Mouse (Mus musculus) neural tube, embryonic 13.5 days (tissue): ENCODE measurements around the gene Tbk1. TPM values are rescaled to one million over a fixed set of nuclear protein-coding genes. Genes with fewer than 3 reads are reported as not detected.
A peak's percentile ranks its signal among the peaks of the same experiment; 100 is the strongest.

Experiments
- ATAC-seq: fragments of 200-750 bp; cut with Nextera tagmentation; 2 replicates; pipeline ENCODE4 v1.8.0; 2017; ENCODE audit warnings: low read depth, mild to moderate bottlenecking, moderate TSS enrichment, moderate library complexity
- H3K27ac ChIP-seq: fragments of 300-500 bp; sonication (generic); replicated peaks from 2 replicates; pipeline ENCODE4 v1.5.1; 2015; ENCODE audit warnings: moderate library complexity, mild to moderate bottlenecking, inconsistent platforms
- H3K27me3 ChIP-seq: fragments of 300-500 bp; sonication (generic); 2 replicates; pipeline ENCODE4 v1.6.1; 2015; ENCODE audit warnings: mild to moderate bottlenecking, inconsistent platforms
- H3K36me3 ChIP-seq: fragments of 300-500 bp; sonication (generic); 2 replicates; pipeline ENCODE4 v1.6.1; 2015; ENCODE audit warnings: mild to moderate bottlenecking, inconsistent platforms
- H3K4me1 ChIP-seq: fragments of 300-500 bp; sonication (generic); replicated peaks from 2 replicates; pipeline ENCODE4 v1.6.1; 2015; ENCODE audit warnings: inconsistent platforms
- H3K4me2 ChIP-seq: fragments of 300-500 bp; sonication (generic); 2 replicates; pipeline ENCODE4 v1.6.1; 2015; ENCODE audit warnings: inconsistent platforms, mild to moderate bottlenecking, moderate library complexity
- H3K4me3 ChIP-seq: fragments of 300-500 bp; sonication (generic); 2 replicates; pipeline ENCODE4 v1.5.1; 2015; ENCODE audit warnings: mild to moderate bottlenecking, inconsistent platforms
- H3K9ac ChIP-seq: fragments of 300-500 bp; sonication (generic); 2 replicates; pipeline ENCODE4 v1.6.1; 2015; ENCODE audit warnings: moderate library complexity, mild to moderate bottlenecking, inconsistent platforms
- H3K9me3 ChIP-seq: fragments of 300-500 bp; sonication (generic); 2 replicates; pipeline ENCODE4 v1.6.1; 2016; ENCODE audit warnings: inconsistent platforms
- WGBS: fragments of 180-500 bp; shearing (Covaris S2); methylation state at CpG from one replicate; pipeline ENCODE4 v1.1.7; 2015; 5-methylcytosine and 5-hydroxymethylcytosine counted together
- polyA plus RNA-seq: library from polyadenylated mRNA; unstranded; fragments of >200 nt; fragmentation: Nextera tagmentation; extraction: Ambion mirVana; gene quantifications from 2 replicates; pipeline ENCODE4 v1.2.1, GENCODE M21; 2015

The Tbk1 gene
- polyA plus RNA-seq, 1 experiment from 2014 or later = 28.9 TPM

DNA sequence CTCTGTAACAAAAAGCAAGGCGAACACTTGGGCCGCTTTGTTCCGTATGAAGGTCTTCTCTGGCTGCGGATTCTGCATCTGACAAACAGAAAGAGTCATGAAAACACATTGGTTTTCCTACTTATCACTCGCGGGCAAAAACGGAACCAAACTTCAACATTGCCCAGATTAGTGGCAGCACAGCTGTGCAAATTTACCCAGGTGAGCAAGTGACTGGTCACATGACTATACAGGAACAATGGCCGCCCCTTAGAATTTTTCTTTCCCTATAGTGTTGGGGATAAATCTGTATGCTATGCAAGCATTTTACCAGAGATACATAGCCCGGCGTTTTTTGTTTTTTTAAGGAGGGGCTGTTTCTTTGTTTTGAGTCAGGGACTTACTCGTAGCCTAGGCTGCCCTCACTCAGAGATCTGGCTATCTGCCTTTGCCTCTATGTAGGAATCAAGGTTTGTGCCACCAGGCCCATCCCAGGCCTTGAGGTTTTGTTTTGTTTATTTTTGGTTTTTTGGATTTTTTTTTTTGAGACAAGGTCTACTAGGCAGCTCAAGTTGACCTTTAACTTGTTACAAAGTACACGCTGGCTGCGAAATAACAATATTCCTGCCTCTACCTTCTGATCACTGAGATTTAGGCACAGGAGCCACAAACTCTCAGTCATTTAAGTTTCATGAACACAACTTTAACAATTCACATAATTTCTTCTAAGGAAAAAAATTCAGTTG lies 28.7 kb upstream of the Tbk1 start:
- Histone ChIP-seq H3K4me1 (no peaks in the 10 kb centered on the region), H3K36me3 (peaks cover 91% of the 10 kb centered on the region), H3K4me3 (no peak overlapping the region), H3K27ac (no peak overlapping the region), H3K9me3 (no peaks in the 10 kb centered on the region), H3K27me3 (no peaks in the 10 kb centered on the region), H3K4me2 (no peak overlapping the region), H3K9ac (no peak overlapping the region)
- ATAC-seq = no peak
- 95% methylated on average over 13 of the region's 13 CpGs for WGBS

DNA sequence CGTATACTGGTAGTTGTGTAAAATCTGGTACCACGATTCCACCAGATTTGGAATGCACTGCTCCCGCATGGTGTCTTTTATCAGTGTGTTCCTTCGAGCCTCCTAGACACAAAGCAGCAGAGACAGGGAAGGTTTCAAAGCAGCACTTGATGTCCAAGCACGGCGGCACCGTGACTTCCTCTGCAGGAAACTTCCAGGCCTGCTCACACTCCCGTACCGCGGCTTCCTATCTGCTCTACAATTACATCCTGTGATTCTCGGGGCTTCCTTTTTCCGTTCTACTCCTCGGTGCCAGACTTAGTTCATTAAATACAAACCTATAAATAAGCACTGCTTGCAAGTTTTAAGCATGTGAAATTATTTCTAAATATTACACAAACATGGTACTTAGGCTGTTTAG lies 27.0 kb upstream of the Tbk1 start:
- WGBS = 92% methylated on average over 13 of the region's 13 CpGs
- ATAC-seq = no peak
- no peak overlapping the region for H3K9ac ChIP-seq
- H3K9me3 ChIP-seq = no peaks in the 10 kb centered on the region
- H3K4me3 ChIP-seq = no peak overlapping the region
- no peak overlapping the region for H3K27ac ChIP-seq
- no peaks in the 10 kb centered on the region for H3K4me1 ChIP-seq
- H3K36me3 ChIP-seq = peaks cover 90% of the 10 kb centered on the region
- H3K4me2 ChIP-seq = no peak overlapping the region
- no peaks in the 10 kb centered on the region for H3K27me3 ChIP-seq

GRCm38 (mm10) chr10:121612448-121612847 lies 25.9 kb upstream of the Tbk1 start:
- H3K4me1 ChIP-seq = no peaks in the 10 kb centered on the region
- H3K27me3 ChIP-seq = no peaks in the 10 kb centered on the region
- 93% methylated on average over 6 of the region's 6 CpGs for WGBS
- H3K4me2 ChIP-seq = no peak overlapping the region
- peaks cover 90% of the 10 kb centered on the region for H3K36me3 ChIP-seq
- no peak overlapping the region for H3K9ac ChIP-seq
- ATAC-seq = no peak
- no peak overlapping the region for H3K4me3 ChIP-seq
- H3K27ac ChIP-seq = no peak overlapping the region
- H3K9me3 ChIP-seq = no peaks in the 10 kb centered on the region

DNA sequence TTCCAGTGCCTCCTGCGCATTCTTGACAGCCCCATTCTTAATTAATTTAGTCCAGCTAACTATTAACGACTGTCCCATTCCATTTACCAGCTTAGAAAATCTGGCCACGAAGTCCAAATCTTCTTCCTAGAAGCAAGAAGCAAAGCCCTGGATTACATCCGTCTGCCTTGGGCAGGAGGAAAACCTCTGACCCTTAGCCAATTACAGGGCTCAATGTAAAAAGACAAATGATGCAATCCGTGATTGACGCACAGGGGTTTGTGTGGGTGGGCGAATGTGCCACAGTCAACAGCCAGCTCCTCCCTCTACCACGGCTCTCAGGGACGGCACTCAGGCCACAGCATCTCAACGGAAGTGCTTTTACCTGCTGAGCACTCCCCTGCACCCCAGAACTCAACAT lies 25.0 kb upstream of the Tbk1 start:
- Histone ChIP-seq H3K9ac (no peak overlapping the region), H3K4me3 (no peak overlapping the region), H3K4me2 (no peak overlapping the region), H3K9me3 (no peaks in the 10 kb centered on the region), H3K36me3 (peaks cover 90% of the 10 kb centered on the region), H3K27ac (no peak overlapping the region), H3K4me1 (no peaks in the 10 kb centered on the region), H3K27me3 (no peaks in the 10 kb centered on the region)
- no peak for ATAC-seq
- 89% methylated on average over 10 of the region's 10 CpGs for WGBS

DNA sequence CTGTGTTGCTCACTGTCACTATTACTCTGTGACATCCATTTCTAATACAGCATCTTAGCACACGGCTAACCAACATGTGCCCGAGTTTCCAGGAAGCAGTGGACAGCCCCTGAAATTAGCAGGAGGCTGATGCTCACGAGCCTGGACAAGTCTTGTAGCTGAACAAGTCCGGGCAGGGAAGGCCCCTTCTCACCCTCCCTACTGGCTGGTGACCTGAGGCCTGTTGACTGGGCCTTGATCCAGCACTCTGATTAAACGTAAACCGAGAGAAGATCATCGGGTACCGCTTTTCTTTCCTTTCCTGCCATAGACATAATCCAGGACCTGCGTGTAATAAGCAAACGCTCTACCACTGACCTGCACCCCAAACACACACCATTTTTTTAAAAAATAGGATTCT lies 21.6 kb upstream of the Tbk1 start:
- Histone ChIP-seq H3K4me3 (no peak overlapping the region), H3K9ac (no peak overlapping the region), H3K27ac (no peak overlapping the region), H3K4me1 (no peaks in the 10 kb centered on the region), H3K36me3 (peaks cover 93% of the 10 kb centered on the region), H3K27me3 (no peaks in the 10 kb centered on the region), H3K4me2 (no peak overlapping the region), H3K9me3 (no peaks in the 10 kb centered on the region)
- ATAC-seq = no peak
- WGBS = 97% methylated on average over 10 of the region's 10 CpGs

DNA sequence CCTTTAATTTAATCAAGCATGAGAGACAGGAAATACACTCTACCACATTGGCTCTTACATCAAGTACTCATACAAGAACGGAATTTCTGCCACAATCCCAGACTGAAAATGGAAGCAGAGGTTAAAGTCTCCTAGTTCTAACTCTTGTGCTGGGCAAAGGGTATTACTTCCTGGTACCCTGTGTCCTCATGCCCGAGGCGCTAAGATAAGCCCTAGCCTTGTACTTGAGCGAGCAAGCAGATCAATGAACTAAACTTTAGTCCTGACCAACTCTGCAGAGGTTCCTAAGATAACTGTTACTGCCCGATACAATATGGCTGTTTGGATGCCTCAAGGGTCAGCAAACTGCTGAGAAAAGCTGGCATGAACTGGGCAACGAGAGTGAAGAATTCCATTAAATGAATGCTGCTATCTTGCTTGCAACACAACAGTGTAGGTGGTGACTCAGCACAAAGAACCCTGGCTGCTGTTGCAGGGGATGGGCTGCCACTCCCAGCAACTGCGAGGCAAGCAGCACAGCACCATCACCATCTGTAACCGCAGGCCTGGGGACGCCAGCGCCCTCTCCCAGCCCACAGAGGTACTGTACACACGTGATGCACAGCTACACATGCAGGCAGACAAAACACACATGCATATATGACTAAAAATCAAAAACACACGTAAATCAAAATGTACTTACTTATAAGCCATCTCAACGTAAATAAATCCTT lies 18.2 kb upstream of the Tbk1 start:
- Histone ChIP-seq H3K27ac (no peak overlapping the region), H3K4me2 (no peak overlapping the region), H3K9ac (no peak overlapping the region), H3K4me3 (no peak overlapping the region), H3K36me3 (peaks cover 95% of the 10 kb centered on the region), H3K27me3 (no peaks in the 10 kb centered on the region), H3K4me1 (no peaks in the 10 kb centered on the region), H3K9me3 (no peaks in the 10 kb centered on the region)
- WGBS = 97% methylated on average over 13 of the region's 13 CpGs
- ATAC-seq = no peak

DNA sequence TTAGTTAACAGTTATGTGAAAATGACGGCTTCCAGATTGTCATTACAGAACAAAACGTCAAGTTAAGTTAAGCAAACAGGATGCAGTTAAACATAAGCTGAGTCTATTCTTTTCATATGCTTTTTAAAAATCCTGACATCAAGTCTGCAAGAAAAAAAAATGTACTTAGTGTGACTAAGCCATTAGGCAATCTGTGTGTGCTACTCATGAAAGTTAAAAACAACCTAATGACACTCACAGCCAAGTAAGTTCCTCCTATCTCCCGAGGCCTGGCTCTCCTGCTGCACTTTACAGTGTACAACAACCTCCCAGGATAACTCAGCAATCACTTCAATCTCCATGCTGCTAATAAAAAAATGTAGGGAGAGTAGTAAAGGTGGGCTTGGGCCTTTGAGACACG lies 17.0 kb upstream of the Tbk1 start:
- H3K36me3 ChIP-seq = peaks cover 98% of the 10 kb centered on the region
- no peaks in the 10 kb centered on the region for H3K4me1 ChIP-seq
- WGBS = 95% methylated on average over 4 of the region's 4 CpGs
- no peak overlapping the region for H3K27ac ChIP-seq
- no peak overlapping the region for H3K4me3 ChIP-seq
- H3K9ac ChIP-seq = no peak overlapping the region
- no peaks in the 10 kb centered on the region for H3K9me3 ChIP-seq
- no peaks in the 10 kb centered on the region for H3K27me3 ChIP-seq
- H3K4me2 ChIP-seq = no peak overlapping the region
- no peak for ATAC-seq

DNA sequence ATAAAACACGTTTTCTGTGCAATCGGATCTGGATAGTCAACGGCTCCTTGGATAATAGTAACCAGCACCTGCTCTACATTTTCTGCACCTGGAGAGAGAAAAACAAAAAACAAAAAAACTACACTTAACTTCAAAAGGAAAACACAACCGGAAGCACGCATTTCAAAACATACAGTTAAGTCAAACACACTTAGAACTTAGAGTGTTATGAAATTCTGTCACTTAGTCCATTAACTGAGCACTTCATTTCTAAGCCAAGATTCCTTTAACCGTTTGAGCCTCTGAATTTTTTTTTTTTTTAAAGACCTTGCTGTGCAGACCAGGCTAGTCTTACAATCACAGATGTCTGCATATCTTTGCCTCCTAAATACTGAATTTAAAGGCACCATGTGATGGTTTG lies 14.7 kb upstream of the Tbk1 start:
- H3K4me2 ChIP-seq = no peak overlapping the region
- no peaks in the 10 kb centered on the region for H3K27me3 ChIP-seq
- peaks cover 96% of the 10 kb centered on the region for H3K36me3 ChIP-seq
- H3K9me3 ChIP-seq = no peaks in the 10 kb centered on the region
- no peak for ATAC-seq
- no peak overlapping the region for H3K4me3 ChIP-seq
- H3K27ac ChIP-seq = no peak overlapping the region
- WGBS = 80% methylated on average over 6 of the region's 6 CpGs
- H3K4me1 ChIP-seq = no peaks in the 10 kb centered on the region
- no peak overlapping the region for H3K9ac ChIP-seq

GRCm38 (mm10) chr10:121596580-121596979 lies 10.0 kb upstream of the Tbk1 start:
- Histone ChIP-seq H3K4me3 (no peak overlapping the region), H3K27me3 (no peaks in the 10 kb centered on the region), H3K9ac (no peak overlapping the region), H3K4me1 (no peaks in the 10 kb centered on the region), H3K4me2 (no peak overlapping the region), H3K27ac (no peak overlapping the region), H3K36me3 (peaks cover 87% of the 10 kb centered on the region), H3K9me3 (no peaks in the 10 kb centered on the region)
- WGBS = 87% methylated on average over 9 of the region's 9 CpGs
- no peak for ATAC-seq

- Histone ChIP-seq H3K4me1 (peaks cover 4% of the 10 kb centered on the region; the same call in 1 of the 2 replicates), H3K4me3 (no peak overlapping the region), H3K36me3 (peaks cover 57% of the 10 kb centered on the region), H3K27ac (no peak overlapping the region), H3K9ac (no peak overlapping the region), H3K27me3 (no peaks in the 10 kb centered on the region), H3K4me2 (no peak overlapping the region), H3K9me3 (no peaks in the 10 kb centered on the region)
- ATAC-seq = no peak
- 92% methylated on average over 14 of the region's 14 CpGs for WGBS
Measured at GRCm38 (mm10) chr10:121591106-121591505, 4.5 kb upstream of the Tbk1 start.

- Histone ChIP-seq H3K9me3 (no peaks in the 10 kb centered on the region), H3K27ac (no peak overlapping the region), H3K4me3 (peak overlapping the region; percentile 86), H3K27me3 (no peaks in the 10 kb centered on the region), H3K4me1 (peaks cover 17% of the 10 kb centered on the region), H3K9ac (peak overlapping the region; percentile 94; the same call in 1 of the 2 replicates), H3K36me3 (peaks cover 42% of the 10 kb centered on the region), H3K4me2 (peak overlapping the region; percentile 86)
- no peak for ATAC-seq
- 63% methylated on average over 6 of the region's 6 CpGs for WGBS
Measured at GRCm38 (mm10) chr10:121587371-121587840, 819 bp upstream of the Tbk1 start.

DNA sequence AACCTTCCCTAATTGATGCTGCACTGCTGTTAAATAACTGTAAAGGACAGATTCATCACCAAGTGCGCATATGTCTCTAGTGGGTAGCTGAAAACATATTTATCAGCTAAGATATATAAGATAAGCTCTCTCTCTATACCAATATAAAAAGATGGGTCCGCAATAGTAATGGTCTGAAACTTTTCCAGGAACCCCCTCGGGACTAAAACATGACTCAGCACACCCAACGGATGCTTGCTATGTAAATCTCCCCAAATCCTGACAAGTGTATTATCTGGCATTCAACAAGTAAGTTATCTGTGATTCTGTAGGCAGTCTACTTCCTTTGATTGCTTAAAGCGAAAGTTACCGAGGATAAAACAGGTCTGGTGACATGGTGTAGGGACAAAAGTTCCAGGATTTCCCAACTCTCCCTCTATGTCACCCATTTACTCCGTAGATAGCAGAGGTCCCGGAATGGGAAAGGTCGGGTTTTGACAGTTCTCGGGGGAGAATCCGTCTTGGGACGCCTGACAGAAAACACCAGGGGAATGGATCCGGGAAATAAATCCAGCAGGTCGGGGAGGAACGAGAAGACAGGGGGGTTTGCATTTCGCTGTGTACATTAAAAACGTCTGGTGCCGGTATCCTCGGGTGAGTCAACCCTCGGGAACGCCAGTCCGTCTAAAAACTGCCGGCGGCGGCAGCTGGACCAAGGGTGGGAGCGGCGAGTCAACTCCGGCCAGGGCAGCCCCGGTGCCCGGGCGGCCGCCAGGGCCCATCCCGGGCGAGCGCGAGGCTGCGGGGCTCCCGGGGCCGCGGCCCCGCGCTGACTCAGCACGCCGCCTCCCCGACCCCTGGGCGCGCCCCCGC lies 570 bp downstream of the Tbk1 start:
- peak overlapping the region; percentile 94 for H3K9ac ChIP-seq
- ATAC-seq = peak; percentile 74
- 6% methylated on average over 25 of the region's 48 CpGs for WGBS

More for the DNA sequence above, 570 bp downstream of the Tbk1 start:
- peak overlapping the region; percentile 86 for H3K4me3 ChIP-seq
- H3K9me3 ChIP-seq = no peaks in the 10 kb centered on the region
- peaks cover 17% of the 10 kb centered on the region for H3K4me1 ChIP-seq
- H3K27me3 ChIP-seq = no peaks in the 10 kb centered on the region
- H3K27ac ChIP-seq = peak overlapping the region; percentile 66
- H3K4me2 ChIP-seq = peak overlapping the region; percentile 86
- peaks cover 43% of the 10 kb centered on the region for H3K36me3 ChIP-seq
